Comparison of ENCODE assay signal across 8 mouse cellular contexts in the genomic region with DNA sequence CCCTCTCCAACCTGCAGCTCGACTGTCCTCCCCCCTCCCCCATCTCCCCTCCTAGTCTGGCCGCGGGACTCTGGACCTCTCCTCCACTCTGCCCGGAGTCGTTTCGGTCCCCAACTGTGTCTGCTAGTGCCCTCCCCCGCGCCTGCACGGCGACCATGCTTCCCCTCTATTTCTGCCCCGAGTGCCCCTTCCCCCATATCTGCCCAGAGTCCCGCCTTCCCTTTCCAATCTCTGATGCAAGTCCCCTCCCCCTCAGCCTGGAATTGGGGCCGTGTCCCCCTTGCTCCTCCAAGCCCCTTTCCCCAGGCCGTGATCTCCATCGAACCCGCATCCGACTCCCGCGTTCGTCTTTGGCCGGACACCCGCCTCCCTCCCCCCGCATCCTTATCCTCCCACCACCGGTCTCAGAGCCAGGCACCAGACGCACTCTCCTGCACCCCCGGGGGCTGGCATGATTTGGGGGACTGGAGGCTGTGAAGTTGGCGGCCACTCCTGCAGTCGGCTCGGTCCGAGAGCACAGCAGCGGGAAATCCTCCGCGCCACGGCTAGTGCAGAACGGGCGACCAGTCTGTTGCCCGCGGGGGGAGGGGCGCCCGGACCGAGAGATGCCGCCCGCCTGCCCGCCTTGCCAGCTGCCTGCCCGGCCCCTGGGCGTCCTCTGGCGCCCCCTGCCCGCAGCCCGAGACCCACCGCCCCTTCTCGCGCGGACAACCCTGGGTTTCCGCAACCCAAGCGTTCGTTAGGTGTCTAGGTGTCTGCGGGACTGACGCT. TPM values are rescaled to one million over a fixed set of nuclear protein-coding genes. Genes with fewer than 3 reads are reported as not detected.
A peak's percentile ranks its signal among the peaks of the same experiment; 100 is the strongest.
DNase-seq lines count a peak whose midpoint lies in the region; ATAC-seq lines count a peak whose summit lies in the region.

No protein-coding gene starts in this region.

- no peaks in the 10 kb centered on the region for H3K36me3 ChIP-seq in embryonic facial prominence, embryonic 10.5 days (replicated peaks)
- no peaks in the 10 kb centered on the region for H3K36me3 ChIP-seq in heart, embryonic 16.5 days (ENCODE audit: control insufficient read depth, insufficient read depth)

- no peak for ATAC-seq in heart, embryonic 16.5 days (replicated peaks; ENCODE audit: extremely low read depth, insufficient read depth, low FRiP score)

- peak overlapping the region; percentile 73 for H3K4me3 ChIP-seq in embryonic facial prominence, embryonic 10.5 days
- peak overlapping the region; percentile 60 for H3K4me3 ChIP-seq in heart, embryonic 16.5 days (ENCODE audit: low read length)

- peaks cover 96% of the 10 kb centered on the region for H3K27me3 ChIP-seq in embryonic facial prominence, embryonic 10.5 days (replicated peaks; ENCODE audit: low read depth, poor library complexity, severe bottlenecking)
- peaks cover 60% of the 10 kb centered on the region for H3K27me3 ChIP-seq in heart, embryonic 16.5 days (ENCODE audit: control insufficient read depth, insufficient read depth, low read length)

- DNase-seq in urinary bladder, adult 18-20 months (ENCODE audit: low spot score in 2 of 2): peak; percentile 23 to 33
- no peak for DNase-seq in urinary bladder, postnatal 4 days (ENCODE audit: low spot score in 2 of 2)
- DNase-seq in embryonic facial prominence, embryonic 10.5 days (ENCODE audit: low spot score): peak; percentile 77
- DNase-seq in kidney, postnatal 36 days: peak; percentile 45 to 77
- peak; percentile 27 to 40 for DNase-seq in lung, adult 18-20 months
- peak; percentile 49 for DNase-seq in ovary, postnatal 14 days (ENCODE audit: low spot score)
- peak; percentile 57 for DNase-seq in thymus, postnatal 25 days

- no peaks in the 10 kb centered on the region for H3K9me3 ChIP-seq in embryonic facial prominence, embryonic 10.5 days
- no peaks in the 10 kb centered on the region for H3K9me3 ChIP-seq in heart, embryonic 16.5 days (replicated peaks; ENCODE audit: control insufficient read depth, low read length)

- peak overlapping the region; percentile 98 for H3K4me2 ChIP-seq in heart, embryonic 16.5 days (ENCODE audit: low read depth, low read length)

- H3K9ac ChIP-seq in heart, embryonic 16.5 days (ENCODE audit: low read length): peak overlapping the region; percentile 48

- WGBS in embryonic facial prominence, embryonic 10.5 days: under 1% methylated on average over 58 of the region's 58 CpGs
- WGBS in heart, embryonic 16.5 days: 2% methylated on average over 55 of the region's 58 CpGs

- H3K27ac ChIP-seq in embryonic facial prominence, embryonic 10.5 days (replicated peaks): peak overlapping the region; percentile 74; the same call in 1 of the 2 replicates
- H3K27ac ChIP-seq in heart, embryonic 16.5 days (ENCODE audit: low read length): no peak overlapping the region

- H3K4me1 ChIP-seq in embryonic facial prominence, embryonic 10.5 days: peaks cover 78% of the 10 kb centered on the region
- H3K4me1 ChIP-seq in heart, embryonic 16.5 days (ENCODE audit: control insufficient read depth, insufficient read depth, low read length): peaks cover 25% of the 10 kb centered on the region

RNA-seq across cellular contexts. Expression of a gene that starts 1.2 kb away (rescaled TPM):
- polyA plus RNA-seq in embryonic facial prominence, embryonic 10.5 days (2016; fragmentation: Nextera tagmentation; extraction: Ambion mirVana): 1.1 and 1.2 TPM in 2 replicates
- polyA plus RNA-seq in heart, embryonic 16.5 days (2015; fragmentation: Nextera tagmentation; extraction: Ambion mirVana): 1.0 and 1.2 TPM in 2 replicates

RNA-seq across cellular contexts. Expression of a gene that starts 56.8 kb away (rescaled TPM):
- not detected in 2 replicates for polyA plus RNA-seq in embryonic facial prominence, embryonic 10.5 days (2016; fragmentation: Nextera tagmentation; extraction: Ambion mirVana)
- 0.22 and 0.35 TPM in 2 replicates for polyA plus RNA-seq in heart, embryonic 16.5 days (2015; fragmentation: Nextera tagmentation; extraction: Ambion mirVana)

Comparison
In these comparisons a context has a peak if more than half of its experiments do, and no peak if none do; other contexts are left out.
1. DNase-seq: peak in urinary bladder, adult 18-20 months (2 of 2), embryonic facial prominence, embryonic 10.5 days (single experiment), kidney, postnatal 36 days (2 of 2), lung, adult 18-20 months (2 of 2), ovary, postnatal 14 days (single experiment) and thymus, postnatal 25 days (single experiment); none in urinary bladder, postnatal 4 days (0 of 2).